Mouse (Mus musculus) left cerebral cortex, postnatal 14 days (tissue): ENCODE measurements around the gene Gfra1. TPM values are rescaled to one million over a fixed set of nuclear protein-coding genes. Genes with fewer than 3 reads are reported as not detected.

Experiments
- DNase-seq, 2 experiments: peaks; one replicate each; pipeline ENCODE4 v3.0.0; 2021 to 2022; ENCODE audit warnings: low spot score in 2 of 2, mixed read lengths in 1 of 2
- intact Hi-C: fragments of 180-260 bp; cut with DNase I; formaldehyde crosslinking; loops from one replicate; pipeline ENCODE4 v1.15.1; 2025
- total RNA-seq, 2 experiments: library from RNA; stranded (reverse); gene quantifications; 2 replicates each; pipeline ENCODE4 v1.2.3; 2021

The Gfra1 gene
- total RNA-seq, 2 experiments from 2014 or later = 29.3 to 31.9 TPM

- DNase-seq = no peak
- intact Hi-C loops = no loop called here
These were observed 55.5 kb downstream of the Gfra1 start for GRCm38 (mm10) chr19:58400224-58400623.

DNA sequence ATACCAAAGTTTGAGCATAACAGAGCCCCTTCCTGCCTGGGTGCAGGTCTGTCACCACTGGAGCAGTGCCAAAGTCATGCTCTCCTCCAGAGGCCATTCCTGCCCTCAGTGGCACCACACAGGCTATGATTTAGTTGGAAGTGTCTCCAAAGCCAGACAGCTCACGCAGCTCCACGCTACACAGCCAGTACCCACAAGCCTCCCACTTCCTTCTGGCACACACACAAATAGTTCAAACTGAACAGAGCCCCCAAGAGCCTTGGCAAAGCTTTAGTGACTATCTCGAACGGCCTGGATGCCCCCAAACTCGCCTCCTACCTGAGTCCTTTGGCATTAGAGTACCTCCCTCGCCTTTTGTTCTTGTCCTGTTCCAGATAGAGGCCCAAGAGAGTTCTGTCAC, 56.5 kb downstream of the Gfra1 start:
- DNase-seq = peak in 1 of 2 experiments; percentile 5
- intact Hi-C loops = no loop called here

DNA sequence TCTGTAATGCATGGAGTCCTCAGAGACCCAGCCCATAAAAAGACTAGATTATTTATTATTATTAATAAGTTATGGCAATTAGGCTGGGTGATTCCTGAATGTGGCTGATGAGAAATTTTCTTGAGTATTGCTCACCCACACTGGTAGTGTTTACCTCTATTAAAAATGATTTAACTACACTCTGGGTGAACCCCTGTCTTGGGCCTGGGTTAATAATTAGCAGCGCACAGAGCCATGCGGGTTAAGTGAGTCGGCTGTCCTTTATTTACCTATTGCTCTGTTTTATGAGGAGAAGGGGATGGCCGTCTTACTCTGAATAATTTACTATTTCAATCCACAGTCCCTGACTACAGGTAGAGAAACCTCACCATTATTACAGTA, 59.1 kb downstream of the Gfra1 start:
- intact Hi-C loops = no loop called here
- no peak for DNase-seq

GRCm38 (mm10) chr19:58395785-58396603, 59.7 kb downstream of the Gfra1 start:
- DNase-seq = no peak
- intact Hi-C loops = no loop called here

GRCm38 (mm10) chr19:58393121-58393520, 62.6 kb downstream of the Gfra1 start:
- DNase-seq = no peak
- intact Hi-C loops = no loop called here

GRCm38 (mm10) chr19:58391796-58392195, 63.9 kb downstream of the Gfra1 start:
- DNase-seq = no peak
- intact Hi-C loops = no loop called here

GRCm38 (mm10) chr19:58389466-58389865, 66.2 kb downstream of the Gfra1 start:
- intact Hi-C loops = no loop called here
- no peak for DNase-seq

- DNase-seq = no peak
- intact Hi-C loops = no loop called here
These were observed 66.8 kb downstream of the Gfra1 start for GRCm38 (mm10) chr19:58388851-58389447.

DNA sequence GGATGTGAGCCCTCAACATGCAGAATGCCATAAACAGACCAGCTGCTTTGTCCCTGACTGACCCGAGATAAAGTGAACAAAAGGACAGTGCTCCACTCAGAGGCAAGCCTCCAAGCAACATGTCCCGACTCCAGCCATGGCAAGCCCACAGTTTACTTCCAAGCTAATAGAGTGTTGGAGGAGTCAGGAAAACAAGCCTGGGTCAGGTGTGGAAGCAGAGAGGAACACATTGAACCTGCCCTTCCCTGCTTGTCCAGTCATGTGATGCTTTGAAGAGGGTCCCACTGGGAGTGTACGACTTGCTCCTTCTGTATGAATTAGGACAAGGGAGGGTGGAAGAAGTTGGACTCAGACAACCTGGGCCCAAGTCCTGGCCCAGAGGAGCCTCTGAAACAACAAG, 72.4 kb downstream of the Gfra1 start:
- intact Hi-C loops = no loop called here
- DNase-seq = no peak

- intact Hi-C loops = no loop called here
- DNase-seq = no peak
These were observed 73.2 kb downstream of the Gfra1 start for GRCm38 (mm10) chr19:58382535-58382934.

GRCm38 (mm10) chr19:58377969-58378368, 77.7 kb downstream of the Gfra1 start:
- intact Hi-C loops = no loop called here

DNA sequence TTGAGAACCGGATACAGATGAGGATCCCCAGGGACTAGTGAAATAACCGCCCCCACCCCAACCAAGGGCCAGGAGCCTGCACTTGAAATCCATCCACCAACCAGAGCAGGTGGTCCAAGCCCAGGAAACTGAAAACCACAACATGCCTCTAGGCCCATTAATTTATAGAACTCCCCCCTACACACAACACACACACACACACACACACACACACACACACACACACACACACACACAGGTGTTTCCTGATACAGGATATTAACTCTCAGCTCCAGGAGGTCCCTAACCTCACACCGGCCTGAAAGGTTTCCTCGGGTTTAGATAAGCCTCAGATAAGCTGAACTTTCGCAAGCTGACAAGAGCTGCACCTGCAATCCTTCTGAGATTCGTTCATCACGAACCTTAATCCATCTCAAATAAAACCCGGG, 79.0 kb downstream of the Gfra1 start:
- no peak for DNase-seq
- intact Hi-C loops = no loop called here

More at GRCm38 (mm10) chr19:58377969-58378368, 77.7 kb downstream of the Gfra1 start:
- no peak for DNase-seq

DNA sequence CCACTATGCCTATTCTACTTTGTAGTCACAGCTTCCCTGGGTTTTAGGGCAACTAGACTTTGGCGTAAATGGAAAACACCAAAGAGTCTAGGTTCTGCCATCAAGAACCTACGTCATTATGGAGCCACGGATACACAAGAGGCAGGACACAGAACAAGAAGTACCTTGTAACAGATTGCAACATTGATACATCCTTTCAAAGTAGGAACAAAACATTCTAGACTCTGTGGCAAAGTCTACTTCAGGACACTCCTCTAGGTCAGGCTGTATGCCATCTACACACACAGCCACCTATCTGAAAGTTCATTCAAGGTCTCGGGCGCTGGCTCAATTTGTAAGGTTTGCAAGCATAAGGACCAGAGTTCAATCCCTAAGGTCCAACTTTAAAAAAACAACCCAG, 81.1 kb downstream of the Gfra1 start:
- DNase-seq = no peak
- intact Hi-C loops = no loop called here

DNA sequence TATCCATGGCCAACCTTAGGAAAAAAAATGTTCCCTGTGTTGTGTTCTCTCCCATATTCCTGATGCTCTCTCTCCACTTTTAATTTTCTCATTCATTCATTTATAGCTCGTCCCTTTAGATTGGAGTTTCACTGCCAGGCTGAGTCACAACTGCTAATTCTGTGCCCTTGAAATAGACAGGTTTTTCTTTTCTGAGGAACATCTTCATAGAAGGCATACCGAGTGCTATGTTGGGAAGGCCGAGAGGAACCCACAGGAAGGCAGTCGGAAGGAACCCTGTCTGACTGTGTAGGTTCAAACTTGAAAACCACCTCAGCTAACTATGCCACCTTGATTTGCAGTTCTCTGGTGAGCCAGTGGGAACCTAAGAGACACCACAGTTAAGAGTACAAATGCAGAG, 81.6 kb downstream of the Gfra1 start:
- DNase-seq = no peak
- intact Hi-C loops = no loop called here

DNA sequence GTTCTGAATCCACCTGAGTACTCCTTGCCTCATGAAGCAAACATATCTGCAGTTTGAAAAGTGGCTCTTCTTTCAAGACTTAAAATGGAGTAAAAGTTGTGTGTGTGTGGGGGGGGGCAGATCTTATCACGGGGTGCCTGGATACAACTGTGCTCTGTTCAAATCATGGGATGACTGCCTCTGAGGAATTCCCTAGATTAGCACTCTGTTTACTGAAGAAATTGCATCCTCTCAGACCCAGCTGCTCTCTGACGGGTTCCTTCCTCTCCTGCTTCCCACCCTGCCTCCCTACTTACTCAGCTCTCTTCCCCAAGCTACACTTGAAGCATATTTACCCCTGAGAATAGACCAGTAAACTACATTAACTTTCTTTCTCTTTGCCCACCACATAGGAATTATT, 87.2 kb downstream of the Gfra1 start:
- no peak for DNase-seq
- intact Hi-C loops = no loop called here

GRCm38 (mm10) chr19:58364688-58365087, 91.0 kb downstream of the Gfra1 start:
- intact Hi-C loops = no loop called here
- DNase-seq = no peak

DNA sequence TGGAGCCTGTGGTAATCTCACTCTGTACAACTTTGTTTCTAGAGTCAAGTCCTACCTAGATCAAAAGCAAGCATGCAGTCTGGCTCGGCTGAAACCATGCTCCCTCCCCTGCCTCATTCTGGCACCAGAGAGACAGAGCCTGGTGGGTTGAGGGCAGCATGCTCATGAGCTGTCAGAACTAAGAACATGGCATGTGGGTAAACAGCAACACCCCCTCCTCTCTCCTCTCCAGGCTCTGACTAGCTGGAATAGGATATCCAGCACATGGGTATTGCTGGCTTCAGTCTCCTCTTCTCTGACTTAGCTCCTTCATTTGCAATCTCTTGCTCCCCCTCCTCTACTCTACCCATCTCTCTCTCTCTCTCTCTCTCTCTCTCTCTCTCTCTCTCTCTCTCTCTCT, 94.7 kb downstream of the Gfra1 start:
- intact Hi-C loops = no loop called here
- DNase-seq = no peak

GRCm38 (mm10) chr19:58358063-58358462, 97.6 kb downstream of the Gfra1 start:
- DNase-seq = no peak
- intact Hi-C loops = no loop called here

GRCm38 (mm10) chr19:58353953-58354352, 101.8 kb downstream of the Gfra1 start:
- no peak for DNase-seq
- intact Hi-C loops = no loop called here

DNA sequence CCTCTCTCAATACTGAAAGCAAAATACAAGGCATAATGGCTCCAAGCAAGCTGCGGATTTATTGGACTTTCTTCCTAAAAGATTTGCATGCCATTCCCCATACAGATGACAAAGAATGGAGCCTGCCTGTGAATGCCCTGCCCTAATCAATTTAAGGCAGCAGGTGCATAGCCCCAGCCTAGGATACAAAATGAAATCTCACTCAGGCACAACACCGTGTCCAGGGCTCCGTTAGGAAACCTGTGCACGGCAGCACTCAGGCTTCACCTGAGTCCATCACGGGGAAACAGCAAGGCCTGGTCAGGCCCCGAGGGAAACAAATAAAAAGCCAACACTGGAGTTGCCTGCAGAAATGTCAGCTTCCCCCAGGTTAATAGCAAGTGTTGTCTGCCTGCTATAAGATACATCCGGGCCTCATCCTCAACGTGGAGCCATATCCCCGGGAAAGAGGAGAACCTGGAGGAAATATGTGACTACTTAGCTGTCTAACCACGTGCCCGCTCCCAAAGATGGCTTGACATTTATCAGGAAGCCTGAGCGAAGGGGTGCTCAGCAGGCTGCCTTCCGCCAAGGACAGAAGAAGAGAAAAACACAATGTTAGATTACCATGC, 102.3 kb downstream of the Gfra1 start:
- DNase-seq = no peak
- intact Hi-C loops = no loop called here

DNA sequence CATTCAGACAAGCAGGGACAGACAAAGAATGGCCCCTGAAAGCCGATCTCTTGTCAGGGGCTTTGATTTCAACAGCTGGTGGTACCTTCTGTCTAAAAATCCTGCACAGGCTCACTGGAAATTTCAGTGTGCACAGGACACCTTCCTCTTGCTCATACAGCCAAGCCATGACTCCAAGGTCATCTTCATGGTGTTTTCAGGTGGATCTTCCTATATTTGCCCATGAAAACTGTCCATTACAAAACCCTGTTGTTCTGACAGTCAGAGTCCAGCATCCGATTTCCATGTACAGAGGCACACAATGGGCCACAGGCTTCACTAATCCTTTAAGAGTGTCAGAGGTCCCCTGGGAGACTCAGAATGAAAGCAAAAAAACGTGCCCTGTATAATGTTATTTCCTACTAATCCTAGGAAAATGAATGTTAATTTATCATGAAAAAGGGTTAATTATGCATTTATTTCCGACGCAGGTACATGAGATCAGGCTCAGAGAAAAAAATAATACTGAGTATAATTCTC, 105.8 kb downstream of the Gfra1 start:
- intact Hi-C loops = no loop called here
- no peak for DNase-seq
